Mouse (Mus musculus) megakaryocyte, embryonic 14.5 days (primary cell): ENCODE data around the gene Pak4.

Experiments
- FLI1 ChIP-seq: IDR thresholded peaks from 2 replicates; pipeline ENCODE4 v1.6.1; 2012; ENCODE audit warnings: low read length, inconsistent platforms, mixed read lengths
- GATA1 ChIP-seq: IDR thresholded peaks from 3 replicates; pipeline ENCODE4 v1.6.1; 2012; ENCODE audit warnings: mixed read lengths, low read length, inconsistent platforms, borderline replicate concordance

DNA sequence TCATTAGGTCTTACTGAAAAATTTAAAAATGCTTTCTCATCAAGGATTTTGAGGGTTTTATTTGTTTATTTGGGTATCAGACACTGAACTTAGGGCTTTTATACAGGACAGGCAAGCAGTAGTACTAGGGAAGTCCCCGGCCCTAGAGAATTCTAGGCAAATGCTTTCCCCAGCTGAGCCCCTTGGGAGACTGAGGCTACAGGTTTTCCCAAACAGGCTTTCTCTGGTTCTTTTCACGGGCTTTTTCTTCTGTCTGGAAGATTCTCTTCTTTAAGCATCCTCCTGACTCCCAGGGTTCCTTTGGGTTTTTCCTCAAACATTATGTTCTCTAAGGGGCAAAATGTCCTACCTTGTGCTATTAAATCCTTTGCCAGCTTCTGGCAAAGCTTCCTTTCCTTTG is 966 bp upstream of the Pak4 start:
- no peak for TF ChIP-seq FLI1
- no peak for TF ChIP-seq GATA1
